Mouse (Mus musculus): ENCODE results near the gene Olfr541. TPM values are rescaled to one million over a fixed set of nuclear protein-coding genes. Genes with fewer than 3 reads are reported as not detected.

The Olfr541 gene
- polyA plus RNA-seq (2012; fragmentation: generic; extraction: Trizol): not detected

GRCm38 (mm10) chr7:140696967-140697366 lies at the start of gene Olfr541:
Gene Olfr541 (plus strand): TSS chr7:140697267.

GRCm38 (mm10) chr7:140659630-140660029 lies 37.4 kb upstream of the Olfr541 start, which contains the start of gene Olfr539:
Gene Olfr539 (plus strand): TSS chr7:140659930.

GRCm38 (mm10) chr7:140681651-140682050 lies 15.4 kb upstream of the Olfr541 start, which contains the start of gene Olfr45:
Gene Olfr45 (plus strand): TSS chr7:140681951.

Other genes with a start within 250 kb of the Olfr541 start
- gene Olfr533, start 233.9 kb upstream of the Olfr541 start, polyA plus RNA-seq (2012; fragmentation: generic; extraction: Trizol): not detected
- not detected for gene Olfr535, start 213.1 kb upstream of the Olfr541 start, polyA plus RNA-seq (2012; fragmentation: generic; extraction: Trizol)
- not detected for gene Olfr536, start 189.9 kb upstream of the Olfr541 start, polyA plus RNA-seq (2012; fragmentation: generic; extraction: Trizol)
- not detected for gene Olfr538, start 129.4 kb upstream of the Olfr541 start, polyA plus RNA-seq (2012; fragmentation: generic; extraction: Trizol)
- gene Olfr46, start 96.0 kb upstream of the Olfr541 start, polyA plus RNA-seq (2012; fragmentation: generic; extraction: Trizol): under 1 TPM in 1 of 2 experiments, not detected in 1; under 0.01 TPM
- not detected for gene Olfr61, start 68.3 kb upstream of the Olfr541 start, polyA plus RNA-seq (2012; fragmentation: generic; extraction: Trizol)
- gene Olfr53, start 50.8 kb upstream of the Olfr541 start, polyA plus RNA-seq (2012; fragmentation: generic; extraction: Trizol): not detected
- under 1 TPM in 1 of 2 experiments, not detected in 1; under 0.01 TPM for gene Olfr539, start 37.3 kb upstream of the Olfr541 start, polyA plus RNA-seq (2012; fragmentation: generic; extraction: Trizol)
- not detected for gene Olfr45, start 15.3 kb upstream of the Olfr541 start, polyA plus RNA-seq (2012; fragmentation: generic; extraction: Trizol)
- under 1 TPM in 1 of 2 experiments, not detected in 1; 0.01 TPM for gene Cyp2e1, start 66.5 kb downstream of the Olfr541 start, polyA plus RNA-seq (2012; fragmentation: generic; extraction: Trizol)
- gene Syce1, start 90.6 kb downstream of the Olfr541 start, polyA plus RNA-seq (2012; fragmentation: generic; extraction: Trizol): not detected
- gene Zfp941, start 124.9 kb downstream of the Olfr541 start, polyA plus RNA-seq (2012; fragmentation: generic; extraction: Trizol): under 1 TPM in 1 of 2 experiments, not detected in 1; 0.02 TPM
- gene Urah, start 137.8 kb downstream of the Olfr541 start, polyA plus RNA-seq (2012; fragmentation: generic; extraction: Trizol): under 1 TPM; 0.09 TPM
- gene Scgb1c1, start 148.3 kb downstream of the Olfr541 start, polyA plus RNA-seq (2012; fragmentation: generic; extraction: Trizol): not detected
- gene Odf3, start 150.5 kb downstream of the Olfr541 start, polyA plus RNA-seq (2012; fragmentation: generic; extraction: Trizol): under 1 TPM in 1 of 2 experiments, not detected in 1; 0.05 TPM
- not detected for gene Gm45785, start 159.1 kb downstream of the Olfr541 start, polyA plus RNA-seq (2012; fragmentation: generic; extraction: Trizol)
- gene Ric8a, start 159.7 kb downstream of the Olfr541 start, polyA plus RNA-seq (2012; fragmentation: generic; extraction: Trizol): 10 to 100 TPM; 19.4 to 29.0 TPM
- gene Bet1l, start 160.3 kb downstream of the Olfr541 start, polyA plus RNA-seq (2012; fragmentation: generic; extraction: Trizol): 10 to 100 TPM; 11.9 to 31.0 TPM
- gene Psmd13, start 184.7 kb downstream of the Olfr541 start, polyA plus RNA-seq (2012; fragmentation: generic; extraction: Trizol): 100 to 1,000 TPM in 1 of 2 experiments, 10 to 100 TPM in 1; 91.3 to 207 TPM
- gene Sirt3, start 185.0 kb downstream of the Olfr541 start, polyA plus RNA-seq (2012; fragmentation: generic; extraction: Trizol): 10 to 100 TPM in 1 of 2 experiments, 1 to 10 TPM in 1; 7.5 to 19.5 TPM
- not detected for gene Cox8b, start 203.2 kb downstream of the Olfr541 start, polyA plus RNA-seq (2012; fragmentation: generic; extraction: Trizol)
- gene Nlrp6, start 223.6 kb downstream of the Olfr541 start, polyA plus RNA-seq (2012; fragmentation: generic; extraction: Trizol): under 1 TPM in 1 of 2 experiments, not detected in 1; 0.02 TPM
- 10 to 100 TPM; 13.7 to 29.8 TPM for gene Pgghg, start 244.1 kb downstream of the Olfr541 start, polyA plus RNA-seq (2012; fragmentation: generic; extraction: Trizol)